Comparison of ENCODE assay signal across 30 mouse cellular contexts in genomic region chr8:123291716-123292115, GRCm38 (mm10). TPM values are rescaled to one million over a fixed set of nuclear protein-coding genes. Genes with fewer than 3 reads are reported as not detected.
DNase-seq lines count a peak whose midpoint lies in the region; ATAC-seq and TF ChIP-seq lines count a peak whose summit lies in the region.
"Had no signal": no experiment of that assay in that cellular context is flagged by ENCODE, and none has a peak within 500 bp of the region (broad histone marks: within the 10 kb centered on the region; RNA-seq: fewer than 3 reads in every experiment).

No protein-coding gene starts in this region.

- H3K27ac ChIP-seq in kidney, adult 2 months (ENCODE audit: insufficient read depth, low read depth, low read length): no peak overlapping the region
- H3K27ac ChIP-seq in heart, embryonic 15.5 days: no peak overlapping the region
- H3K27ac ChIP-seq: embryonic facial prominence, embryonic 13.5 days; forebrain, embryonic 10.5 days; forebrain, embryonic 15.5 days; heart, embryonic 13.5 days; hindbrain, embryonic 14.5 days; kidney, postnatal 0 days; left cerebral cortex, adult 2 months; limb, embryonic 12.5 days; liver, embryonic 12.5 days; macrophage; midbrain, embryonic 15.5 days; neural tube, embryonic 15.5 days had no signal

- intact Hi-C loops in heart, postnatal 36 days (cut with DNase I): no loop called here

- no peaks in the 10 kb centered on the region for H3K9me3 ChIP-seq in heart, embryonic 15.5 days (replicated peaks)
- H3K9me3 ChIP-seq: embryonic facial prominence, embryonic 13.5 days; forebrain, embryonic 10.5 days; forebrain, embryonic 15.5 days; heart, embryonic 13.5 days; limb, embryonic 12.5 days; liver, embryonic 12.5 days; midbrain, embryonic 15.5 days; neural tube, embryonic 15.5 days had no signal

- no peak overlapping the region for H3K4me2 ChIP-seq in heart, embryonic 15.5 days
- H3K4me2 ChIP-seq: embryonic facial prominence, embryonic 13.5 days; forebrain, embryonic 15.5 days; heart, embryonic 13.5 days; hindbrain, embryonic 14.5 days; limb, embryonic 12.5 days; liver, embryonic 12.5 days; midbrain, embryonic 15.5 days; neural tube, embryonic 15.5 days had no signal

- no peak overlapping the region for H3K4me3 ChIP-seq in kidney, adult 2 months (ENCODE audit: insufficient read depth, low read depth, low read length)
- H3K4me3 ChIP-seq in heart, embryonic 15.5 days: no peak overlapping the region
- H3K4me3 ChIP-seq: embryonic facial prominence, embryonic 13.5 days; forebrain, embryonic 10.5 days; forebrain, embryonic 15.5 days; heart, embryonic 13.5 days; left cerebral cortex, adult 2 months; limb, embryonic 12.5 days; liver, embryonic 12.5 days; midbrain, embryonic 15.5 days; neural tube, embryonic 15.5 days had no signal

- peak; percentile 23 for DNase-seq in kidney, adult 2 months
- no peak for DNase-seq in kidney, adult 8-10 months
- peak; percentile 68 to 77 for DNase-seq in heart, adult 9 months (ENCODE audit: low spot score in 2 of 2)
- peak; percentile 16 to 42 for DNase-seq in heart, postnatal 36 days
- no peak for DNase-seq in adrenal gland, postnatal 14 days
- DNase-seq: adrenal gland, postnatal 36 days; cerebellum, adult 18-20 months; cerebellum, postnatal 10 days; gastrocnemius, postnatal 25 days; liver, postnatal 0 days; retina, postnatal 1 day; right cerebral cortex, postnatal 14 days; thymus, postnatal 14 days had no signal

- no peak for TF ChIP-seq CTCF in kidney, adult 2 months (conservative IDR thresholded peaks at IDR 0.05; ENCODE audit: insufficient read depth, insufficient read length, low read depth, low read length)

- WGBS in kidney, adult 2 months: 69% methylated on average over 8 of the region's 8 CpGs
- 57% methylated on average over 8 of the region's 8 CpGs for WGBS in heart, embryonic 15.5 days

- H3K27me3 ChIP-seq in kidney, adult 2 months (replicated peaks; ENCODE audit: control insufficient read depth, insufficient read depth, low read length): no peaks in the 10 kb centered on the region
- H3K27me3 ChIP-seq in heart, embryonic 15.5 days: no peaks in the 10 kb centered on the region
- H3K27me3 ChIP-seq: embryonic facial prominence, embryonic 13.5 days; forebrain, embryonic 15.5 days; heart, embryonic 13.5 days; limb, embryonic 12.5 days; liver, embryonic 12.5 days; midbrain, embryonic 15.5 days; neural tube, embryonic 15.5 days had no signal

- no peak overlapping the region for H3K9ac ChIP-seq in heart, embryonic 15.5 days
- H3K9ac ChIP-seq: embryonic facial prominence, embryonic 13.5 days; forebrain, embryonic 15.5 days; heart, embryonic 13.5 days; hindbrain, embryonic 14.5 days; limb, embryonic 12.5 days; liver, embryonic 12.5 days; liver, postnatal 0 days; midbrain, embryonic 15.5 days; neural tube, embryonic 15.5 days had no signal

- TF ChIP-seq POLR2A in kidney, adult 2 months (IDR thresholded peaks at IDR 0.05; ENCODE audit: low read depth, low read length): no peak

- peaks cover 5% of the 10 kb centered on the region for H3K4me1 ChIP-seq in kidney, adult 2 months (ENCODE audit: control insufficient read depth, insufficient read depth, low read length)
- H3K4me1 ChIP-seq in heart, embryonic 15.5 days (replicated peaks): no peaks in the 10 kb centered on the region; the same call in 1 of the 2 replicates
- H3K4me1 ChIP-seq: embryonic facial prominence, embryonic 13.5 days; forebrain, embryonic 10.5 days; forebrain, embryonic 15.5 days; limb, embryonic 12.5 days; liver, embryonic 12.5 days; midbrain, embryonic 15.5 days; neural tube, embryonic 15.5 days had no signal

- no peaks in the 10 kb centered on the region for H3K36me3 ChIP-seq in kidney, adult 2 months (ENCODE audit: control insufficient read depth, insufficient read depth, low read length)
- H3K36me3 ChIP-seq in heart, embryonic 15.5 days: peaks cover 4% of the 10 kb centered on the region; the same call in 1 of the 2 replicates
- H3K36me3 ChIP-seq: forebrain, embryonic 15.5 days; midbrain, embryonic 15.5 days; neural tube, embryonic 15.5 days had no signal

- ATAC-seq in heart, embryonic 15.5 days (replicated peaks; ENCODE audit: insufficient number of reproducible peaks, insufficient read depth, low FRiP score, low read depth): peak; percentile 79
- no peak for ATAC-seq in megakaryocyte progenitor cell, adult 5-6 weeks (replicated peaks; ENCODE audit: poor library complexity)
- ATAC-seq: CD4-positive, CD25-positive, alpha-beta regulatory T cell, adult 4 months; forebrain, embryonic 15.5 days; intestine, postnatal 0 days; liver, embryonic 12.5 days; liver, postnatal 0 days; midbrain, embryonic 15.5 days had no signal

RNA-seq across cellular contexts. Expression of gene Fanca, which starts 26.7 kb away (rescaled TPM):
- 15.9 and 19.2 TPM in 2 replicates for polyA plus RNA-seq in kidney, adult 2 months (2012; rRNA removed)
- polyA plus RNA-seq in heart, embryonic 15.5 days (2015; fragmentation: Nextera tagmentation; extraction: Ambion mirVana): 14.5 and 17.0 TPM in 2 replicates
- total RNA-seq in heart, postnatal 36 days (2021): 1 to 10 TPM; 1.7 to 3.4 TPM
- 6.0 and 9.4 TPM in 2 replicates for total RNA-seq in adrenal gland, postnatal 14 days (2021)
- total RNA-seq in megakaryocyte progenitor cell, adult 5-6 weeks (2015): 38.1 and 41.3 TPM in 2 replicates
- total RNA-seq in megakaryocyte progenitor cell, adult 5-6 weeks (2017): 32.1 and 34.5 TPM in 2 replicates
- total RNA-seq: gastrocnemius, adult 18-20 months had no signal

RNA-seq across cellular contexts. Expression of gene Vps9d1, which starts 37.6 kb away (rescaled TPM):
- 42.7 and 79.9 TPM in 2 replicates for polyA plus RNA-seq in kidney, adult 2 months (2012; rRNA removed)
- polyA plus RNA-seq in heart, embryonic 15.5 days (2015; fragmentation: Nextera tagmentation; extraction: Ambion mirVana): 19.2 and 22.7 TPM in 2 replicates
- 10 to 100 TPM; 21.8 to 26.5 TPM for total RNA-seq in heart, postnatal 36 days (2021)
- total RNA-seq in adrenal gland, postnatal 14 days (2021): 24.0 and 29.3 TPM in 2 replicates
- total RNA-seq in megakaryocyte progenitor cell, adult 5-6 weeks (2015): 7.6 and 10.2 TPM in 2 replicates
- total RNA-seq in megakaryocyte progenitor cell, adult 5-6 weeks (2017): 10.3 and 16.2 TPM in 2 replicates

RNA-seq across cellular contexts. Expression of gene Zfp276, which starts 37.7 kb away (rescaled TPM):
- polyA plus RNA-seq in kidney, adult 2 months (2012; rRNA removed): 22.4 and 29.9 TPM in 2 replicates
- 13.2 and 18.4 TPM in 2 replicates for polyA plus RNA-seq in heart, embryonic 15.5 days (2015; fragmentation: Nextera tagmentation; extraction: Ambion mirVana)
- 10 to 100 TPM in 1 of 2 experiments, 1 to 10 TPM in 1; 9.4 to 10.8 TPM for total RNA-seq in heart, postnatal 36 days (2021)
- total RNA-seq in adrenal gland, postnatal 14 days (2021): 20.4 and 21.5 TPM in 2 replicates
- total RNA-seq in megakaryocyte progenitor cell, adult 5-6 weeks (2015): 6.8 and 8.8 TPM in 2 replicates
- total RNA-seq in megakaryocyte progenitor cell, adult 5-6 weeks (2017): 5.8 and 13.2 TPM in 2 replicates

RNA-seq across cellular contexts. Expression of gene Spire2, which starts 40.8 kb away (rescaled TPM):
- 6.0 and 7.2 TPM in 2 replicates for polyA plus RNA-seq in kidney, adult 2 months (2012; rRNA removed)
- 0.33 and 1.4 TPM in 2 replicates for polyA plus RNA-seq in heart, embryonic 15.5 days (2015; fragmentation: Nextera tagmentation; extraction: Ambion mirVana)
- total RNA-seq in heart, postnatal 36 days (2021): under 1 TPM; 0.11 to 0.14 TPM
- total RNA-seq in adrenal gland, postnatal 14 days (2021): 1.9 and 2.3 TPM in 2 replicates
- 0.07 TPM in 1 of 2 replicates, not detected in the other for total RNA-seq in megakaryocyte progenitor cell, adult 5-6 weeks (2015)
- 1.3 TPM in 1 of 2 replicates, not detected in the other for total RNA-seq in megakaryocyte progenitor cell, adult 5-6 weeks (2017)
- polyA plus RNA-seq: CD4-positive, CD25-positive, alpha-beta regulatory T cell, adult 4 months; macrophage had no signal

RNA-seq across cellular contexts. Expression of gene Spata2l, which starts 55.7 kb away (rescaled TPM):
- polyA plus RNA-seq in kidney, adult 2 months (2012; rRNA removed): 14.9 and 16.7 TPM in 2 replicates
- 3.4 and 4.5 TPM in 2 replicates for polyA plus RNA-seq in heart, embryonic 15.5 days (2015; fragmentation: Nextera tagmentation; extraction: Ambion mirVana)
- total RNA-seq in heart, postnatal 36 days (2021): 1 to 10 TPM; 5.4 to 6.2 TPM
- total RNA-seq in adrenal gland, postnatal 14 days (2021): 12.2 and 18.7 TPM in 2 replicates
- total RNA-seq in megakaryocyte progenitor cell, adult 5-6 weeks (2015): 1.7 and 2.1 TPM in 2 replicates
- 1.2 and 1.7 TPM in 2 replicates for total RNA-seq in megakaryocyte progenitor cell, adult 5-6 weeks (2017)

Comparison
In these comparisons a context has a peak if more than half of its experiments do, and no peak if none do; other contexts are left out.
1. DNase-seq: peak in kidney, adult 2 months (single experiment), heart, adult 9 months (2 of 2) and heart, postnatal 36 days (2 of 2); none in kidney, adult 8-10 months (0 of 2) and adrenal gland, postnatal 14 days (single experiment).